Mouse (Mus musculus): ENCODE measurements at regions not wholly inside any gene's neighbourhood (a gene's known extent, or its start where the extent isn't known, plus 50 kb on each side); places are given as distances from the start of the nearest gene placed in this dataset.

DNA sequence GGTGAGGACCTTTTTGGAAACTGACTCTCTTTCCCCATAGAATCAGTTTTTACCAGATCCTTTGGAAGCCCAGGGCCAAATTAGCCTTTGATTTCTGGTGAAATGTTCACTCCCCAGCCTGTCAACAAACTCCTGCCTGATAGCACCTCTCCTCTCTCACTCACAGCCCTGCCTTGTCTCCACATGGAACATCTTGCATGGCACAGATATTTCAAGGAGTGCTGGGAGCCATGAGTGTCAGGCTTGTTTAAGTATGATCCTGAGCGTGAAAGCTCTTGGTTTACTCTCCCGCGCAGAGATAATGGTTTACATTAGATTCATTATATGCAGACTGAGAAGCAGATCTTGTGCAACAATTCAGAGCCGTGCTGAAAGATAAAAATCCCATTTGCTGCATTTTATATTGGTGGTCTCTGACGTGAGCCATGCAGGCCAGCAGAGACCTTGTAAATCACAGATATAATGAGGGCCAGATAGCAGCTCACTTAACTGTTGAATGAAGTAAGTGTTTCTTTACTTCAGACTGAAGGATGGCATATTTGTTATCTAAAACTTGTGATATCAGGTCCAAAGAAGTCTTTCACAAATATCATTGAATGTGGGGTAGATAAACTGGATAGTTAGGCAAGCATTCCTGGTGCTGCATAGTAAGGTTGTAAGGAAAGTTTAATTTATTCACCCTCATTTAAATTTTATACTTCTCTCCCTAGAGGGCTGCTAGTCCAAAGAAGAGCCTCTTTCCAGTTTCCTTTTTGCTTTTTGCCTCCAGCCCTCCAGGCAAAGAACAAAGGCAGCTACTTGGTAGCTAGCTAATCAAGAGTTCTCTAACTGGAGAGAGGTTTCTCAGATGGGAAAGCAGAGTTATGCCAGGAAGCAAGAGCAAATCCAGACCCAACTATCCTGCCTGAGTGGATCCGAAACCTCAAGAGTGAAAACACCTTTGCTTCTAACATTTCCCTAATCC lies 81.8 kb downstream of the Tbx18 start:
- ATAC-seq (replicated peaks in 1 of 2; ENCODE audit: insufficient read depth in 1 of 2, low FRiP score in 2 of 2, low TSS enrichment in 1 of 2, low read depth in 1 of 2, poor library complexity in 2 of 2, severe bottlenecking in 2 of 2), result no peak

- no peak for ATAC-seq (replicated peaks in 1 of 2; ENCODE audit: insufficient read depth in 1 of 2, low FRiP score in 2 of 2, low TSS enrichment in 1 of 2, low read depth in 1 of 2, poor library complexity in 2 of 2, severe bottlenecking in 2 of 2)
Measured at GRCm38 (mm10) chr9:87648317-87648716, 82.7 kb downstream of the Tbx18 start.

GRCm38 (mm10) chr9:87645032-87645431 lies 86.0 kb downstream of the Tbx18 start:
- no peak for ATAC-seq (replicated peaks in 1 of 2; ENCODE audit: insufficient read depth in 1 of 2, low FRiP score in 2 of 2, low TSS enrichment in 1 of 2, low read depth in 1 of 2, poor library complexity in 2 of 2, severe bottlenecking in 2 of 2)

GRCm38 (mm10) chr9:87633863-87634630 lies 97.0 kb downstream of the Tbx18 start:
- ATAC-seq (replicated peaks in 1 of 2; ENCODE audit: insufficient read depth in 1 of 2, low FRiP score in 2 of 2, low TSS enrichment in 1 of 2, low read depth in 1 of 2, poor library complexity in 2 of 2, severe bottlenecking in 2 of 2), result no peak

GRCm38 (mm10) chr9:87626432-87626831 lies 104.6 kb downstream of the Tbx18 start:
- ATAC-seq (replicated peaks in 1 of 2; ENCODE audit: insufficient read depth in 1 of 2, low FRiP score in 2 of 2, low TSS enrichment in 1 of 2, low read depth in 1 of 2, poor library complexity in 2 of 2, severe bottlenecking in 2 of 2), result no peak

DNA sequence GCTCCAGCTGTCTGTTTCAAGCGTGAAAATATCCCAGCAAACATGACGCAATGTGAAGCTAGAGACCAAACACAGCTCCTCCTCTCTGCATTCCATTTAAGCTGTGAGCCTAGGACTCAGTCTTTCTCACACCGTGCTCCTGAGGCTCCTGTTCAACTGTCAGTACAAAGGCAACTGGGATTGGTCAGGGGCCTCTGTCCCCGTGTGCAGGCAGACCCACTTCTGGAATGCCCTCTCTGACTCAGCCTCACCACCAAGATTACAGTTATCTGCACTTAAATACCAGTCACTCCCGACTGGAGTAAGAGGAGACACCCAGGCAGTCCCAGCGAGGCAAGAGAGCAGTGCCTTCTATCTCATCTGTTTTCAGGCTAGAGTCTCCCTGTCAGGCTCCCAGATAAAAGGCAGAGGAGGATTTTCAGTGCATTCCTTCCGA lies 112.8 kb downstream of the Tbx18 start:
- no peak for ATAC-seq (replicated peaks in 1 of 2; ENCODE audit: insufficient read depth in 1 of 2, low FRiP score in 2 of 2, low TSS enrichment in 1 of 2, low read depth in 1 of 2, poor library complexity in 2 of 2, severe bottlenecking in 2 of 2)

- ATAC-seq (replicated peaks in 1 of 2; ENCODE audit: insufficient read depth in 1 of 2, low FRiP score in 2 of 2, low TSS enrichment in 1 of 2, low read depth in 1 of 2, poor library complexity in 2 of 2, severe bottlenecking in 2 of 2), result no peak
Measured at GRCm38 (mm10) chr9:87607878-87608631, 123.0 kb downstream of the Tbx18 start.

DNA sequence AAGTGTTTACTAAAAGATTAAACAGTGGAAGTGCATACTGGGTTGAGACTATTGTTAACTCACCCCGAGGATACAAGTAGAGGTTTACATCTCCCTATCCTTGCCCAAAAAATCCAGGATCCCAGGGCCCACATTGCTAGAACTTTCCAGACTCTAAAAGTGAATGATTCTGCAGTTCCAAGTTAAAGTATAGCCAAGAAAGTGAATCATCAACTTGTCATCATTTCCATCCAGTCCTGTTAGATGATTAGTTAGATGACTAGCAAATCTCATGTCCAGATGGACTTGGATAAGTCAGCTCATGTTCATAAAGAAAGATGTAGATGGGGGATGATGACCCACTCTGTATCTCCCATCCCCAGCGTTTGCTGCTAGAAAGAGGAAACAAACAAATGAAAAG lies 155.5 kb downstream of the Tbx18 start:
- ATAC-seq (replicated peaks in 1 of 2; ENCODE audit: insufficient read depth in 1 of 2, low FRiP score in 2 of 2, low TSS enrichment in 1 of 2, low read depth in 1 of 2, poor library complexity in 2 of 2, severe bottlenecking in 2 of 2), result no peak

GRCm38 (mm10) chr9:87574250-87574864 lies 156.7 kb downstream of the Tbx18 start:
- ATAC-seq (replicated peaks in 1 of 2; ENCODE audit: insufficient read depth in 1 of 2, low FRiP score in 2 of 2, low TSS enrichment in 1 of 2, low read depth in 1 of 2, poor library complexity in 2 of 2, severe bottlenecking in 2 of 2), result no peak

- no peak for ATAC-seq (replicated peaks in 1 of 2; ENCODE audit: insufficient read depth in 1 of 2, low FRiP score in 2 of 2, low TSS enrichment in 1 of 2, low read depth in 1 of 2, poor library complexity in 2 of 2, severe bottlenecking in 2 of 2)
Measured at GRCm38 (mm10) chr9:87563244-87563643, 167.8 kb downstream of the Tbx18 start.

- ATAC-seq (replicated peaks in 1 of 2; ENCODE audit: insufficient read depth in 1 of 2, low FRiP score in 2 of 2, low TSS enrichment in 1 of 2, low read depth in 1 of 2, poor library complexity in 2 of 2, severe bottlenecking in 2 of 2), result no peak
Measured at GRCm38 (mm10) chr9:87562796-87563195, 168.3 kb downstream of the Tbx18 start.

GRCm38 (mm10) chr9:87557841-87558240 lies 173.2 kb downstream of the Tbx18 start:
- no peak for ATAC-seq (replicated peaks in 1 of 2; ENCODE audit: insufficient read depth in 1 of 2, low FRiP score in 2 of 2, low TSS enrichment in 1 of 2, low read depth in 1 of 2, poor library complexity in 2 of 2, severe bottlenecking in 2 of 2)

DNA sequence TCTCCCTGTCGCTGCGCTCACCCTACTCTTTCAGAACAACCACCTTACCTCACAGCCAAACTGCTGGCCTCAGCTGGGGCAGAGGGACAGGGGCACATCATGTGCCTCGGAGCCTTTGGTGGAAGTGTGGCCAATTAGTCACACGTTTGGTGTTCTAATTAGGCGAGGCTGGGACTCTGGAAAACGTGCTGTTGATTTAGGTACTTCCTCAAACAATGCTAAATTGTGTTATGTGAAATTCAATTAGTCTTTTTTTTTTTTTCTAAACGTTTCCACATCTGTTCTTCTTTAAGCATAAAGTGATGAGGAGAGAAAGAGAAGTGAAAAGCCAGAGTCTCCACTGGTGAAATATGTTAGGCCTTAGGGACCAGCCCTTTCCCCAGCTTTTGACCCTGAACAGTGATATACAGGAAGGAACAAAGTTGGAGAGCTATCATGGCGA lies 174.1 kb downstream of the Tbx18 start:
- ATAC-seq (replicated peaks in 1 of 2; ENCODE audit: insufficient read depth in 1 of 2, low FRiP score in 2 of 2, low TSS enrichment in 1 of 2, low read depth in 1 of 2, poor library complexity in 2 of 2, severe bottlenecking in 2 of 2), result no peak

DNA sequence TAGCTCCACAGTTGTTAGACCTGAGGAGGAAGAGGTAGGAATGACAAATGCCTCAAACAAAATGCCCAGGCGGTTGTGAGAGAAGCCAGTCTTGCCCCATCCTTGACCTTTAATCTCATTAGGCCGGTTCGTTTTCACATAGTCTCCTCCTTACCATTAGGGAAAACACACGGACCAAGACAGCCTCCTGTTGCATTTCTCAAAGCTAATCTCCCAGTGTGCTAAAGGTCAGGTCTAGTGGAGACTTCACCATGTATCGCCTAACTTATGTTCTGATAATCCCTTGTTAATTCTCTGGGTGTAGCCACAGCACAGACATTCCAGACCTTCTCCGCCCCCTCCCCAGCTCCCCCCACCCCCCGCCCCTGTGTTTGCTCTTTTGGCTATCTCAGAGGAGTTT lies 174.5 kb downstream of the Tbx18 start:
- no peak for ATAC-seq (replicated peaks in 1 of 2; ENCODE audit: insufficient read depth in 1 of 2, low FRiP score in 2 of 2, low TSS enrichment in 1 of 2, low read depth in 1 of 2, poor library complexity in 2 of 2, severe bottlenecking in 2 of 2)

DNA sequence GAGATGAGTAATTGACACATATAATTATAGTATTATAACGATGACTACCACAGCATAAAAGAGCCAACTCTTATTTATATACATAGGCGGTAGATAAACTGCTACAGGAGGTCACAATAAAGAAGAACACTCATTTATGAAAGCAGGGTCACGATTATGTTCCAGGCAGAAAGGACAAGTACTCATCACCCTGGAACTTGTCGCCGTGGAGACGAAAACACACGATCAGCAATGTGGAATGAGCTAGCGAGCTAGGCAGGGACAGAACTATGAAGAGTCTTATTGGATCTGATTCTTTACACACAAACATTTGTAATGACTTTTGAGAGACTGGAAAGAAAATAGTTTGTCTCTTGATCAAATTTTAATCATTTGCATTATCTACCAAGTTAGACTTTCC lies 197.9 kb downstream of the Tbx18 start:
- no peak for ATAC-seq (replicated peaks in 1 of 2; ENCODE audit: insufficient read depth in 1 of 2, low FRiP score in 2 of 2, low TSS enrichment in 1 of 2, low read depth in 1 of 2, poor library complexity in 2 of 2, severe bottlenecking in 2 of 2)

DNA sequence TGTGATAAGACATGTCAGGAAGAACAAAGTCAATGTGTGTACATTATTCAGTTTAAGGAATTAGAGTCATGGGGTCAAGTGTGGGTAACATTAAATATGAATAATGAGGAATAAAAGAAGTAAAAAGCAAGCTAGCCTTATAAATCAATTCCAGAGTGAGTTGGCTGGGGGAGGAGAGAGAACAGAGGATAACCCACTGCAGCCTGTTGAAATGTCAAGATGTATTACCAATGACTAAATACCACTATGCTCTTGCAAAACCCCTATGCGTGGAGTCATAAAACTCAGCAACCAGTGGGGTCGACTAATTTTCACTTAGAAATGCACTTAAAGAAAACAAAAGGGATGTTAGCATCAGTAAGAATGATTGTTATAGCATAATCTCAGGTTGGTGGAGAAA lies 201.2 kb downstream of the Tbx18 start:
- ATAC-seq (replicated peaks in 1 of 2; ENCODE audit: insufficient read depth in 1 of 2, low FRiP score in 2 of 2, low TSS enrichment in 1 of 2, low read depth in 1 of 2, poor library complexity in 2 of 2, severe bottlenecking in 2 of 2), result no peak

DNA sequence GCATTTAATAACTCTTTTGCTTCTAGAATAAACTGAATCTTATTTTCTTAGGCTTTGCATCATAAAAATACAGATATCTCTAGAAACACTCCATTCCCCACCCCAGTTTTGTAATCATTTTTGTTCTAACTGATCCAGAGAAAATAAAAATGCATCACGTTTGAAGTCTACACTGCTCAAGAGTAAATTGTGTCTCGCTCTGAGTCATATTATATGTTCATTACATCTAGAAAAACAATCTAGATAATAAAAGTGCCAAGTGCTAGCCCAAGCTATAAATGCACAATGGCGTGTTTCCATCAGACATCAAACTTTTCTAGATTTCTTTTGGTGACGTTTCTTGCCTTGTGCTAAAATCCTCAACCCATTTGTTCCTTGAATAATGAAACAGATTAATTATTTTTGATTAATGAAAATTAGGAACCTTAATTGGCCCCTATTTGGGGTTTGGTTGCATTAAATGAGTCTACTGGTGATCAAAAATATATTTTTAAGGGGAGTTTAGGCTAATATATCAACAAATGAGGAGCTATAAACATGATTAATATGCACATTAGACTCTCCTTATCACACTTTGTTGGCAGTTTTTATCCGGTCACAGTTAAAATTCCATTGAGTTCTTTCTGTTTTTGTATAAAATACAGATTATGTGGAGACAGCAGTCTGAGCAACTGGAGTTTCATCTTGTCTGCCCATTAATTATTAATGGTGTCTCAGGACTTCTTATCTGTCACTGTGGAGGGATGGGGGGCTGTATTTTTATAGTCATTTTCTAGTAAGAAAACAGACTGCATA lies 206.0 kb downstream of the Tbx18 start:
- ATAC-seq (replicated peaks in 1 of 2; ENCODE audit: insufficient read depth in 1 of 2, low FRiP score in 2 of 2, low TSS enrichment in 1 of 2, low read depth in 1 of 2, poor library complexity in 2 of 2, severe bottlenecking in 2 of 2), result no peak

Data from hematopoietic stem cell, adult 5-6 weeks (primary cell).